Mouse (Mus musculus) limb, embryonic 10.5 days (tissue): ENCODE measurements at regions not wholly inside any gene's neighbourhood (a gene's known extent, or its start where the extent isn't known, plus 50 kb on each side); places are given as distances from the start of the nearest gene placed in this dataset.
A peak's percentile ranks its signal among the peaks of the same experiment; 100 is the strongest.

Experiments
- DNase-seq: peaks from one replicate; pipeline ENCODE4 v3.0.0-alpha.2; 2017; ENCODE audit warnings: low spot score
- H3K27ac ChIP-seq: fragments of 300-500 bp; sonication (generic); 2 replicates; pipeline ENCODE4 v1.5.1; 2016; ENCODE audit warnings: mild to moderate bottlenecking
- H3K27me3 ChIP-seq: fragments of 300-500 bp; sonication (generic); 2 replicates; pipeline ENCODE4 v1.6.1; 2016; ENCODE audit warnings: low read depth, mild to moderate bottlenecking; ENCODE audit not compliant: poor library complexity, severe bottlenecking
- H3K36me3 ChIP-seq: fragments of 300-500 bp; sonication (generic); 2 replicates; pipeline ENCODE4 v1.6.1; 2016; ENCODE audit warnings: mild to moderate bottlenecking, moderate library complexity
- H3K4me1 ChIP-seq: fragments of 300-500 bp; sonication (generic); 2 replicates; pipeline ENCODE4 v1.6.1; 2016
- H3K4me3 ChIP-seq: fragments of 300-500 bp; sonication (generic); 2 replicates; pipeline ENCODE4 v1.5.1; 2016; ENCODE audit warnings: mild to moderate bottlenecking, moderate library complexity
- H3K9me3 ChIP-seq: fragments of 300-500 bp; sonication (generic); replicated peaks from 2 replicates; pipeline ENCODE4 v1.6.1; 2016; ENCODE audit warnings: mild to moderate bottlenecking
- WGBS: fragments of 180-500 bp; shearing (Covaris S2); methylation state at CpG from one replicate; pipeline ENCODE4 v1.1.7; 2016; 5-methylcytosine and 5-hydroxymethylcytosine counted together

DNA sequence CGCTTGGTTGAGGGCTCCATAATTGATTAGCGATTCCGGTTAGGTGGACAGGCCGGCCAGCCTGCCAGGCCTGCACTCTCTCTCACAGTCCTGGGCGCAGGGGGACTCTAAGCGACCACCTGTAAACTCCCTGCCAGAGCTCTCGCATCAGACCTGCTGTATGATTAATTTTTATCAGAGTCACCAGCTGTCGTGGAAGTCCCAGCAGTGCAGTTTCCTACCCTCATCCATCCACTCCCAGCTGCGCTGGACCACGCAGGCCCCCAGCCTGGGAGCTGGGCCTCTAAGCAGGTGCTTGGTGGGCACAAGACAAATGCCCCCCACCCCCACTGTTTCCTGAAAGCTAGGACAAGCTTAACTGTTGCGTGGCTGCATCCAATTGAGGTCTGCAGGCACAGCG is 211.1 kb downstream of the Tex29 start:
- WGBS: 53% methylated on average over 12 of the region's 12 CpGs
- H3K27me3 ChIP-seq: peaks cover 5% of the 10 kb centered on the region; the same call in 1 of the 2 replicates
- no peaks in the 10 kb centered on the region for H3K36me3 ChIP-seq
- H3K27ac ChIP-seq: peak overlapping the region; percentile 14; the same call in 1 of the 2 replicates
- no peak for DNase-seq
- H3K9me3 ChIP-seq: no peaks in the 10 kb centered on the region
- peaks cover 11% of the 10 kb centered on the region for H3K4me1 ChIP-seq
- H3K4me3 ChIP-seq: no peak overlapping the region

- Histone ChIP-seq H3K27me3 (peaks cover 10% of the 10 kb centered on the region; the same call in 1 of the 2 replicates), H3K9me3 (no peaks in the 10 kb centered on the region), H3K4me1 (peaks cover 8% of the 10 kb centered on the region), H3K36me3 (no peaks in the 10 kb centered on the region), H3K27ac (no peak overlapping the region), H3K4me3 (no peak overlapping the region)
- no peak for DNase-seq
- WGBS: 90% methylated on average over 9 of the region's 9 CpGs
Measured at GRCm38 (mm10) chr8:12055931-12056330, 215.7 kb downstream of the Tex29 start.

GRCm38 (mm10) chr8:12061237-12061636 is 217.4 kb upstream of the A230072I06Rik start:
- Histone ChIP-seq H3K9me3 (no peaks in the 10 kb centered on the region), H3K27me3 (peaks cover 14% of the 10 kb centered on the region; the same call in 1 of the 2 replicates), H3K4me1 (no peaks in the 10 kb centered on the region), H3K4me3 (no peak overlapping the region), H3K36me3 (no peaks in the 10 kb centered on the region), H3K27ac (no peak overlapping the region)
- WGBS: 67% methylated on average over 13 of the region's 13 CpGs
- DNase-seq: no peak

DNA sequence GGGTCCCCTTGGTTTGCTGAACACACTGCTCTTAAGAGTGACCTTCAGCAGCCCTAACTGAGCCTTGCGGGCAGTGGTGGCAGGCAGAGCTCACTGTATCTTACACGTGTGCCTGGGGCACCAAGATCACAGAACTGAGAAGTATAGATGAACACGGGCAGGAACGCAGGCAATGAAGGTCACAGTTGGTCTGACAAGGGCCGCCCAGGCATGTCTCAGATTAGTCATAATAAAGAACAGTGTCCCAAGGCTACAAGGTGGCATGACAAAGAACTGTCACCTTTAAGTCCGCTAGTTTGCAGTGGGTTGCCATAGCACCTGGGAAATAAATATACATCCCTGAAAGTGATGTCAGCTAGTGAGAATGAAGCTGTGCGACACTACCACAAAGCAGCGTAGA is 215.9 kb upstream of the A230072I06Rik start:
- no peaks in the 10 kb centered on the region for H3K4me1 ChIP-seq
- DNase-seq: no peak
- no peaks in the 10 kb centered on the region for H3K9me3 ChIP-seq
- no peaks in the 10 kb centered on the region for H3K36me3 ChIP-seq
- WGBS: 87% methylated on average over 8 of the region's 8 CpGs
- no peak overlapping the region for H3K4me3 ChIP-seq
- H3K27ac ChIP-seq: no peak overlapping the region
- peaks cover 14% of the 10 kb centered on the region; the same call in 1 of the 2 replicates for H3K27me3 ChIP-seq

- no peak overlapping the region for H3K27ac ChIP-seq
- H3K36me3 ChIP-seq: no peaks in the 10 kb centered on the region
- DNase-seq: no peak
- no peak overlapping the region for H3K4me3 ChIP-seq
- WGBS: 91% methylated on average over 7 of the region's 7 CpGs
- H3K4me1 ChIP-seq: no peaks in the 10 kb centered on the region
- H3K9me3 ChIP-seq: no peaks in the 10 kb centered on the region
- peaks cover 14% of the 10 kb centered on the region; the same call in 1 of the 2 replicates for H3K27me3 ChIP-seq
Measured at GRCm38 (mm10) chr8:12064664-12065063, 214.0 kb upstream of the A230072I06Rik start.

- Histone ChIP-seq H3K27me3 (peaks cover 8% of the 10 kb centered on the region; the same call in 1 of the 2 replicates), H3K9me3 (no peaks in the 10 kb centered on the region), H3K4me3 (no peak overlapping the region), H3K36me3 (no peaks in the 10 kb centered on the region), H3K4me1 (peaks cover 5% of the 10 kb centered on the region), H3K27ac (no peak overlapping the region)
- no peak for DNase-seq
- WGBS: 87% methylated on average over 10 of the region's 10 CpGs
Measured at GRCm38 (mm10) chr8:12066454-12066853, 212.2 kb upstream of the A230072I06Rik start.

DNA sequence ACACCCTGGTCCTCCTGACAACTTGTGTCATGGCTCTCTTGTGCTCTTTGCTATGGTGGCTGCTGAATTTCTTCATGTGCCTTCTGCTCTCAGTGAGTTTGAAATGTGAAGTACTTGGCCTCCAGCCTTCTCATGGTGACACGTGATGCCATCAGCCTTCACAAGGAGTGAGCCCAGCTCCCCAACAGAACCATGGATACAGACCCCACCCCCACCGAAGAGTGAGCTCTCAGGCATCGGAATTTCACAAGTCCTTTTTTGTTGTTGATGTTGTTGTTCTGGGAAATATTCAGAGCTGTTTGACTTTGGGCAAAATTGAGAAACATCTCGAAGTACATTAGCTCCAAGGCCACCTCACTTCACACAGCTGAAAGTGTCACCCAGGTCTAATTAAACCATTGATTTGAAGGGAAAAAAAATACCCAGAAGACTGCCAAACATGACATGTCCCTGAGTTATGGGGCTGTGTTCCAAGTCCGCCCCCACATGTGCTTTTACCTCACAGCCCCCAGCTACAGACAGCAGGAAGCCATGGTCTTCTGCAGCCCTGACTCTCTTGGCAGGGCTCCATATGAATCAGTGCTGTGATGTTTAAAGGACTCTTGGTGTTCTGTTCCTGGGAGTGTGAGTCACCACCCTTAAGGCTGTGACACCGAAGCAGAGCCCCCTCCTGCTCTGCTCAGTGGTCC is 205.2 kb upstream of the A230072I06Rik start:
- DNase-seq: no peak
- H3K4me1 ChIP-seq: peaks cover 6% of the 10 kb centered on the region
- WGBS: 77% methylated on average over 6 of the region's 6 CpGs

DNA sequence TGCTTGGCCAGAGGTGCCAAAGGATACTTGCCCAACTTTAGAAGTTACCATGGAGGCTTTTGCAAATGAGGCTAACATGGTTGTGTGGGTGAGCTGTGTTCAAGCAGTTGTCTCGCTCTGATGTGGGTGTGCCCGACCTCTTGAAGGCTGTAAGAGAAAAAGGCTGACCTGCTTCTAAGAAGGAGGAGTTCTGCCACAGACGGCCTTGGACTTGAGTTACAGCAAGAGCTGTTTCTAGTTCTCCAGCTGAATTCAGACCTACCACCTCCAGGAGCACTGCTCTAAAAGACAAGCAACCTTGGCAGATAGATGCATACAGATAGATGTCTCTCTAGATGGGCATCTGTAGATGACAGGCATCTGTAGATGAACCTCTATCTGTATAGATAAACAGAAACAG is 202.7 kb upstream of the A230072I06Rik start:
- DNase-seq: no peak
- 89% methylated on average over 3 of the region's 3 CpGs for WGBS
- H3K9me3 ChIP-seq: no peaks in the 10 kb centered on the region; the same call in 1 of the 2 replicates
- H3K36me3 ChIP-seq: no peaks in the 10 kb centered on the region
- H3K4me3 ChIP-seq: no peak overlapping the region
- peaks cover 6% of the 10 kb centered on the region for H3K4me1 ChIP-seq
- no peaks in the 10 kb centered on the region for H3K27me3 ChIP-seq
- no peak overlapping the region for H3K27ac ChIP-seq

More for the DNA sequence above, 205.2 kb upstream of the A230072I06Rik start:
- H3K9me3 ChIP-seq: no peaks in the 10 kb centered on the region
- H3K27me3 ChIP-seq: no peaks in the 10 kb centered on the region
- H3K27ac ChIP-seq: no peak overlapping the region
- H3K4me3 ChIP-seq: no peak overlapping the region
- H3K36me3 ChIP-seq: no peaks in the 10 kb centered on the region

DNA sequence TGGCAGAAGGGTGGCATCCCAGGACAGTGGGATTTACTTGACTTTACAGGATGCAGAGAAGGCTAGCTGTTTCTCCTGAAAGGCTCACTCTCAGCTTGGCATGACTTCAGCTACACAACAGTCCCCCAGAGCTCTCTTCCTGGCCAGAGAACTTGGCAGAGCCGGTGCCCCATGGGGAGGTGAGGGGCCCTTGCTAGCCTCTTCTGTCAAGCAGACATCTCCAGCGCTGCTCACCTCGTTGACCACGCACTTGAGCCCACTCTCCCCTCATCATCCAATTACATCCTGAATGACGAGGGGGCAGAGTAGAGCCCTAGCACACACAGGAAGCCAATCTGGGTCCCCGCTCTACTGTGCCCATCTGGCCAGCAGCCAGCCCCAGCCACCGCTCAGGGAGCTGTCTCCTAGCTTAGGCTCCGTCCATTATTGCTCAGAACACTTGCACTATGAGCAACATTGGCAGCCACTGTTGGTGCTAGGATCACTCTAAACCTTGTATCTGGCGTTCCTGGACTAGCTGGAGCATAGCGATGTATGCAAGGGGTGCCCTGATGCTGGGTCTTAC is 201.7 kb upstream of the A230072I06Rik start:
- Histone ChIP-seq H3K36me3 (no peaks in the 10 kb centered on the region), H3K27ac (no peak overlapping the region; the same call in 1 of the 2 replicates), H3K9me3 (no peaks in the 10 kb centered on the region; the same call in 1 of the 2 replicates), H3K27me3 (no peaks in the 10 kb centered on the region), H3K4me3 (no peak overlapping the region), H3K4me1 (no peaks in the 10 kb centered on the region)
- DNase-seq: no peak
- whole genome bisulfite sequencing: 85% methylated on average over 10 of the region's 10 CpGs

GRCm38 (mm10) chr8:12077896-12078295 is 200.7 kb upstream of the A230072I06Rik start:
- Histone ChIP-seq H3K9me3 (no peaks in the 10 kb centered on the region; the same call in 1 of the 2 replicates), H3K4me3 (no peak overlapping the region), H3K36me3 (no peaks in the 10 kb centered on the region), H3K27ac (no peak overlapping the region), H3K4me1 (no peaks in the 10 kb centered on the region), H3K27me3 (no peaks in the 10 kb centered on the region)
- DNase-seq: no peak
- WGBS: 74% methylated on average over 2 of the region's 2 CpGs

DNA sequence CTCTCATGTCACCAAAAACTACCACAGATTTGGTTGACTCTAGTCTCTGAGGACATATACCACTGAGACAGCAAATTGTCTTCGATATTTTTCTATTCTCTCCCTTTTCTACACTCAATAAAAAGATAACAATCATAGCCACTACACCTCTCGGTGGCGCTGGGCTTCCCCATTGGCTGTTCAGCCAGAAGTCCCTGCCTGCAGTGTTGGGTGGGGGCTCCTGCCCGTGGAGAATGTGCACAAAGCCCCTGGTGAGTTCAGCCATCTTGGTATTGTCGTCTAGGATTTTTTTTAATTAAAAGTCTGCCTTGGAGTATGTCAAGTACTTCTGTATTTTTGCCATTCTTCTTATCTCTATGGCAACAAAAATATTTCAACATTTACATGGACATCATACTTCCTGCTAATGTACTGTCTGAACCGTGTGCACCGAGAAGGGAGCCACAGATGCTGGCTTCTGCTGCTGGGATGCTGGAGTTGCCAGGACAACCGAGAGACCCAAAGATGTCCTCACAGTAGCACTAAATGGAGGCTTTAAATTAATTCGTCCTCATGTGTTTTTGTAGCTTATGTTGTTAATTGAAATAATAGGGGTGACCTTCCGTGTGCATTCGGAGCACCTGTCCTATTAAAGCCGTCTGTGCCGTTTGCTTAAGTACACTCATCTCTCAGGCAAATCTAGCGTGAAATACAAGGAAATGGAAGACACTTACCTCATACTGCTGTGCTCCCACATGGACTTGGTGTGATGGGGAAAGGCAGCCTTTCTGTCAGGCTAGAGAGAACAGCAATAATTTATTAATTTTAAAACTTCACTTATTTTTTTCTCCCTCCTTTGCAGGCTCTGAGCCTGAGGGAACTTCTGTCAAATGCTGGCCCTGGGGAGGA is 199.7 kb upstream of the A230072I06Rik start:
- DNase-seq: no peak
- WGBS: 90% methylated on average over 14 of the region's 14 CpGs
- Histone ChIP-seq H3K9me3 (no peaks in the 10 kb centered on the region; the same call in 1 of the 2 replicates), H3K4me1 (no peaks in the 10 kb centered on the region), H3K4me3 (no peak overlapping the region), H3K27me3 (no peaks in the 10 kb centered on the region), H3K27ac (no peak overlapping the region), H3K36me3 (no peaks in the 10 kb centered on the region)

DNA sequence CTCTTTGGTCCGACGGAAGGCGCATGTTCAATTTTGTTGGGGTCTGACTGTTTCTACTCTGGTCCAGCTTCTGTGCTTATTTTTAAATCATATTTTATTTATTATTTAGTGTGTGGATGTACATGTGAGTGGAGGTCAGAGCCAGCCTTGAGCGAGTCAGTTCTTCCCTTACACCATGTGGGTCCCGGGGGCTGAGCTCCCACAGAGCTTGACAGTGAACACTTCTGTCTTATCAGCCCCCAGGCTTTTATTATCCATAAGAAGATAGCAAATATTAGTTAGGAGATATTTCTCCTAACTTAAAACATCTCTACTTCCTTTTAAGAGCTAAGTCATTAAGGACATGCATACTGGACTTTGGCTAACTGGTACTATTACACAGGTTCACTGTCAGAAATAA is 197.1 kb upstream of the A230072I06Rik start:
- Histone ChIP-seq H3K9me3 (no peaks in the 10 kb centered on the region; the same call in 1 of the 2 replicates), H3K27ac (no peak overlapping the region), H3K27me3 (no peaks in the 10 kb centered on the region), H3K36me3 (no peaks in the 10 kb centered on the region), H3K4me3 (no peak overlapping the region), H3K4me1 (no peaks in the 10 kb centered on the region)
- DNase-seq: no peak
- 94% methylated on average over 5 of the region's 5 CpGs for WGBS
